Mouse (Mus musculus): Measurements from ENCODE around the gene Mchr1.
"Not testable (repeated sequence)": the region's sequence is repeated elsewhere in the genome, so short reads cannot be mapped to it uniquely, and the experiment has no call there.

Mchr1 gene

DNA sequence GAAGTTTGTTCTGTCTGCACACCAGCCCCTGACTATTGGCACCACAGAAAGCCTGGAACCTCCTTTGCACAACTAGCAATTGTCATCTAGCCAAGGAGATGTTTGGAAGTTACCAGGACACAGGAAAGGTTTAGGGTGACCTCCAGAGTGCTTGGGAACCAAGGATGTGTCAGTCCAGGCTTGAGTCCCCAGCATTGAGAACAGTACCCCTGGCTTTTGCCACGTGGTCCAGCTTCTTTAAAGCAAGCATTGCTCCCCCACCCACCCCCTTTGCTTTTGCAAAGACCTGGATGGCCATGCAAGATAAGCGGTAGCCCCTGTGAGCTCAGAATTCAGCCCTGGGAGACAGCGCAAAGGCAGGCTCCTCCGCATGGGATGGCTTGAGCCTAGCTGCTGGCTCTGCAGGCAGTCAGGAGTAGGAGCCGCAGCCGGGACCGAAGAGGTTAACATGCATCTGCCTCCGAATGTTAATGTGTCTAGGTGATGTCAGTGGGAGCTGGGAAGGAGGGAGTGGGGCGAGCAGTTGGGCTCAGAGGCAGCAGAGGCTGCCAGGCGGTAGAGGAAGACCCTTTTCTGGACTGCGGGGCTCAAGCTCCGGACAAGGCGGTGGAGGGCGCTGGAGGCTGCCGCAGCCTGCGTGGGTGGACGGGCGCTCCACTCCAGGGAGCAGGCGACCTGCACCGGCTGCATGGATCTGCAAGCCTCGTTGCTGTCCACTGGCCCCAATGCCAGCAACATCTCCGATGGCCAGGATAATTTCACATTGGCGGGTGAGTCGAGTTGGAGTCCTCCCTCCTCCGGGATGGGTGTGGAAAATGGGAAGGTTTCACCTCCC is at the start of gene Mchr1:
TSS of gene Mchr1 (plus strand) at position 414 of the 835 bp plus-strand sequence.
- DNase-seq = peak; percentile 30

DNA sequence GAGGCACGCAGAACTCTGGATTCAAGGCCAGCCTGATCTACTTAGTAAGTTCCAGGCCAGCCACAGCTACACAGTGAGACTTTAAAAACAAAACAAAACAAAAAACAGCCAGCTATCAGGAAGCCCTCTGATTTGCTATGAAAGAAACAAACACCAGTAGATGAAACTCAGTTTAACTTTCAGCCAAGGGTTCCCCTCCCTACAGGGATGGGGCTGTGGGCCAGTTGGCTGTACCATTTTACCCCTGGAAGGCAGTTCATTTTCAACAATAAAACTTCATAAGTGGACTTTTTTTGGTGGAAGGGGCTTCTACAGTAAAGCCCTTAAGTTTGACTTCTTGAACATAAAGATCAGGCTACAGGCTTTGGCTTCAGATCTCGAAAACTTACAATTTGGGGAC is 46.2 kb upstream of the Mchr1 start:
- no peak for DNase-seq

DNA sequence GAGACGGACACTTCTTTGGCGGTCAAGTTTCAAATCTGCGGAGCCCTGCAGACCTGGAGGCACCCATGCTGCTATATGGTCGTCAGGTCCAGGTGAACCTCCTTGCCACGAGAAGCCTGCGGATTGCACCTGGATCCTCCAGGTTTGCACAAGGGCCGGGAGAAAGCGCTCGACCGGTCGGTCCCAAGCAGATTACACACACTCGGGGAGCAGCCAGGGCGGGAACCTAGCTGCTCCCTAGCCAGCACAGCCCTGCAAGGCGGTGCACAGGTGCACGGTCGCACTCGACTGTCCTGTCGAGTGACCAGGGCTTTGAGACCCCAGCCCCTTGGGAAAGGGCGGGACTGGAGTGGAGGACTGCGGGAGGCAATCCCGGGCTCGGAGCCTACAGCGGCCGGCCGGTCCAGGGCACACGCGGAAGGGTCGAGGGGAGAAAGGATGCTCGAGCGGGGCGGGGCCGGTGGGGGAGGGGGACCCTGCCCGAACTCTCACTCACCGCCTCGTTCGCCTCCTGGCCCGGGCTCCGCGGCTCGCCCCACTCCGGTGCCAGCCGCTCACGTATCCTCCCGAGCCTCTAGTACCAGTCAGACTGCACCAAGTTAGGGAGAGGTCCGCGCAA is 45.2 kb upstream of the Mchr1 start:
- peak; percentile 33 for DNase-seq

DNA sequence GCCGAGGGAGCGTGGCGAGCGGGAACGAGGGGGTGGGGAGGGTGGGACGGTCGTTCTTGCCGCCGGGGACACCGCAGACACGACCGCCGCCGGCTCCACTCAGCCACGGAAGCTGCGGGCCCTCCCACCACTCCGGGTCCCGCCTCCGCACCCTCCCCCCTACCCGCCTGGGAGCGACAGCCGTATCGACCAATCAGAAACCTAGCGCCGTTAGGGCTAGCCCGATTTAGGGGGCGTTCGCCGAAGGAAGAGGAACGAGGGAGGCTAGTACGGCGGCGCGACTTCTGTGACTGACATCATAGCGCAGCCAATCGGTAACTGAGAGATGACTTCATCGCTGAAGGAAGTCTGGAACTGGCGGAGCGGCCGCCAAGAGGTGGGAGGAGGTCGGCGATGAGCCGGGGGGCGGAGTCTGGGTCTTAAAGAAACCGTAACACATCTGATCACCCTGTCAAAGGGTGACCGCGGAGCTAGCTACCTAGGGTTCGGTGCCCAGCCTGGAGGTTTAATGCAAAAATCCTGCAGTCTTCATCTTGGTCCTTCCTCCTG is 44.6 kb upstream of the Mchr1 start, which contains the start of gene Mrtfa:
TSS of gene Mrtfa (minus strand) at position 128 of the 549 bp plus-strand sequence.
- DNase-seq = peak; percentile 97

DNA sequence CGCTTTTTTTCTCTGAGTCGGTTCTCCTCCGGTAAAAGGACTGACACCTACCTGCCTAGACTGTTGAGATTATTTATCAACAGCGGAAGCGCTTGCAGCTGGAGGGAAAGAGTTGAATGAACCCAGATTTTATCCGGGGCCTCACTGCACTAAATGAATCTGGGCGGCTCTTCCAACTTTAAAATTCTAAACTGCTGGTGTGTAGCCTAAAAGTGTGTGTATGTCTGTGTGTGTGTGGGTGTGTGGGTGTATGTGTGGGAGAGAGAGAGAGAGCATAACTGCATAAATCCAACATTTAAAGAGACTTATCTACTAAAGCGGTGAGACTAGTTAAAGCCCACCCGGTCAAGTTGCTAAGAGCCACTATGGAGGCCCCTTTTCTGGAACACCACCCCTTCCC is 44.0 kb upstream of the Mchr1 start:
- DNase-seq = no peak

DNA sequence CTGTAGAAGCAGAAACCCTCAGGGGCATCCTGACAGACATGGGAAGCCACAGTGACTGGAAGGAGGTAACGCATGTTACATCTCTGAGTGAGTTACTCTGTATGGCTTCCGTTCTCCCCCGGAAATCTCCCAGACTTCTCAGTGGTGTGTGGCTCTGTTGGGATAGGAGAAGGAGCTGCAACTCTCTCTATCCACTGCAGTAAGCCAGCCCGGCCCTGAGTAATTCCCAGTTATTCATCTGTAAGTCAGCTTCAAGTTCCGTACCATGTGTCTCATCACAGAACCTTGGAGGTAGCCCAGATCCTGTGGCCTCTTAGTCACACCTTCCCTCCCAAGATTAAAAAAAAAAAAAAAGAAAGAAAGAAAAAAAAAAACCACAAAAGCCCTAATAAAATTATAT is 43.0 kb upstream of the Mchr1 start:
- no peak for DNase-seq

DNA sequence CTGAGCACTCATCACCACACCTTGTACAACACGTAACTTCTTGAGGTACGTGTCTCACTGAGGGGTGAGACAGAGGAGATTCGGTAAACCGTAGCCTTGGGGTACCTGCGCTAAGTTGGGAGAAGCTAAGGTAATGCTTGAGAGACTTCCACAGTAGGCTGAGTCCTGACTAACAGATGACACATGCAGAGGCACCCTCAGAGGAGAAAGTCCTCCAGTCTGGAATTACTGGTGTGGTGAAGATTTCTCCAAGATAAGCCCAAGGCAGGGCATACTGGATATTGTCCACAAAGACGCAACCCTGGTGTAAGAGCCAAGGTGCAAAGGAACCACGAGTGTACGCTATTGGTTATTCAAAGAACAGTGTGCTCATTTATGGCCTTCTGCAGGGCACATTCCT is 42.4 kb upstream of the Mchr1 start:
- no peak for DNase-seq

DNA sequence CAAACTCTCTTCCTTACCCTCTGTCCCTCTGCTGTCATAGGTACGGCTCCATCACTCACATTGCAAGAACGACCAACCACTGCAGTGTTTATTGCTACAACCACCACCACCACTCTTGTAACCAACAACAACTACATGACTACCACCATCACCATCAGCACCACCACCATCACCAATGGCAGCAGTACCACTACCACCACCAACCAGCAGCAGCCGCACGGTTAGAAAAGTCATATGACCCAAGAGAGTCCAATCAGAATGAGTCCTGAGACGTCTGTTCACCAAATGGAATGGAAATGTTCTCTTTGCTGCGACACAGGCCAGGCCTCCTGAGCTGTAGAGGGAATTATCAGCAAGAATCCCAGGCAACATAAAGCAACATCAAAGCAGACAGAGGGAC is 40.5 kb upstream of the Mchr1 start:
- DNase-seq = no peak

DNA sequence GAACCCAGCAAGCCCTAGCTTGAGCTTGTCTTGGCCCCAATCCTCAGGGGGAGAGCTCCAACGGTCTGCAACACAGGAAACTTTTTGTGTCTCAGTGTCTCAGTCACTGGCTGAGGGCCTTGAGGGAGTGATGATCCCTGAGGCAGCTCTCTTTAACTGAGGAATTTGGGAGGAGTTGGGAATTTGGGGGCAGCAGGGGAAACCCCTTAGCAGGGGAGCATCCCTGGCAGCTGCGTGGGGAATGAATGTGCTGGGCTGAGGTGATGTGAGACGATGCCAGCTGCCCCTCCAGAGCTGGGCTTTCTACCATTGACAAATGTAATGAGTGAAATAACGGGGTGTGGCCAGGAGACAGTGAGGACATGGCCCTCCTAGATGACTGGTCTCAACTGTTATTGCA is 39.9 kb upstream of the Mchr1 start:
- no peak for DNase-seq

DNA sequence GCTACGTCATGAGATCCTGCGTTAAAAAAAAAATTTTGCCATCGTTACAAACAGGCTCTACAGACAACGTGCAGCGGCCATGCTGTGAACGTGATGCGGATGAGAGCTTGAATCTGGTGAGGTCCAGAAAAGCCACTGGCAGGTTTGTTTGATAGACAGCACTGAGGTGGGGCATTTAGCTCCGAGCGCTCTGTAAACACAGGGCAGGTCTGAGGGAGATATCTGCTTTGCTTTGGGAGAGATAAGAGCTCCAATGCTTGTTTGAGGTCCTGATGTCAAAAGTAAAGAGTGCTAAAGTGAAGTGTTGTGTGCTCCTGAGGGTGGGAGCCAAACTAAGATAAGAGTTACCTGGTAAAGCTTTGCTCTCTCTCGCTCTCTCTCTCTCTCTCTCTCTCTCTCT is 38.1 kb upstream of the Mchr1 start:
- peak; percentile 23 for DNase-seq

DNA sequence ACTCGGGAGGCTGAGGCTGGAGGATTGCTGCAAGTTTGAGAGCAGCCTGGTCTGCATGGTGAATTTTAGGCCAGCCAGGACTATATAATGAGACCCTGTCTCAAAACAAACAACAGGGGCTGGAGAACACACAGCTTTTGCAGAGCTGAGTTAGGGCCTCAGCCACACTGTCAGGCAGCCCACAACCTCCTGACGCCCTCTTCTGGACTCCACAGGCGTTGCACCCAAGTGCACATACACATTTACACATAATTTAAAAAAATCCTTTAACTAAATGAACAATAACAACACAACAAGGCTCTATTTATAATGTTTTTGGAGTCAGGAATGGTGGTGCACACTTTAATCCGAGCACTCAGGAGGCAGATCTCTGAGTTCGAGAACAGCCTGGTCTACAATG is 36.9 kb upstream of the Mchr1 start:
- no peak for DNase-seq

DNA sequence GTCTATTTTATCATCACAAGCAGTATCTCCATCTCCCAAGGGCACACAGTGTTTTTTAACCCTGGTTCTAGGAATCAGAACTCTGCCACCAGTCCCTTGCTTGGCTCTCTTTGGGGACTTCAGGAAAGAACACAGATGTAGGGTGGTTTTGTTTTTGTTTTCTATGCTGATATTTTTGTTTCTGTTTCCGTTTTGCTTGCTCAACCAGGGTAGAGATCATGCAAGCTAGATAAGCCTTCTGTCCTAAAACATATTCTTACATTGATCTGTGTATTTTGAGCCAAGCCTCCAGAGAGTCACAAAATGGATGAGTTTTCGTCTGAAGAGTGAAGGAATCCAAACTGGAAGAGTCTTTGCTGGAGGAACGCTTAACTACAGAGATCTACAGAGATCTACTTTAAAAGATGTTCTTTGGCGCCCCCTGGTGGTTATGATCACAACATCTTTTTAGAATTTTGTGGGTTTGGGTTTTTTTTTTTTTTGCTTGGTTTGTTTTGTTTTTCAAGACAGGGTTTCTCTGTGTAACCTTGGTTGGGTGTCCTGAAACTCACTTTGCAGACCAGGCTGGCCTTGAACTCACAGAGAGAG is 35.8 kb upstream of the Mchr1 start:
- peak; percentile 75 for DNase-seq

DNA sequence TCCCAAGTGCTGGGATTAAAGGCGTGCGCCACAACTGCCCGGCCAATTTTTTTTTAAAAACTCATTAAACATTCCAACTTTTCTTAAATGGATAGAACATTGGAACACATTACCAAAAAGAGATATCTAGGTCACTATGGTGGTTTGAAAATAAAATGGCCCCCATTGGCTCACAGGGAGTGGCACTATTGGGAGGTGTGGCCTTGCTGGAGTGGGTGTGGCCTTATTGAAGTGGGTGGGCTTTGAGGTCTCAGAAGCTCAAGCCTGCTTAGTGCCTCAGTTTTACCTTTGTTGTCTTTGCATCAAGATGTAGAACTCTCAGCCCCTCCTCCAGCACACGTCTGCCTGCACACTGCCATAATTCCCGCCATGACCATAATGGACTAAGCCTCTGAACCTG is 32.8 kb upstream of the Mchr1 start:
- DNase-seq = no peak

DNA sequence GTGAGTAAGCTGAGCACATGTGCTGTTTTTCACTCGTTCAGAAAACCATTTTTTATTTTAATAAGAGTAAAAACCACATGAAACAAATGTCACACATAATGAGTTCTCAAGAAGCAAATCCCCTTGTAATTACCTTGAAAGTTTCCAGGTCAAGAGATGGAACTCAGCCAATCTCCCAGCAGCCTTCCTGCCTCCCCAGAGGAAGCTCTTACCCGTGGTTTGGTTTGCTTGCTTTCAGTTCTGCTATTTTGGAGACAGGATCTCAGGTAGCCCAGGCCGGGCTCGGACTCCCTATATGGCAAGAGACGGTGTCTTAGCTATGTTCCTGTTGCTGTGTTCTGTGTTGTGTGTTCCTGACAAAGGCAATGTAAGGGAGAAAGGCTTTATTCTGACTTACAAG is 24.8 kb upstream of the Mchr1 start:
- no peak for DNase-seq

DNA sequence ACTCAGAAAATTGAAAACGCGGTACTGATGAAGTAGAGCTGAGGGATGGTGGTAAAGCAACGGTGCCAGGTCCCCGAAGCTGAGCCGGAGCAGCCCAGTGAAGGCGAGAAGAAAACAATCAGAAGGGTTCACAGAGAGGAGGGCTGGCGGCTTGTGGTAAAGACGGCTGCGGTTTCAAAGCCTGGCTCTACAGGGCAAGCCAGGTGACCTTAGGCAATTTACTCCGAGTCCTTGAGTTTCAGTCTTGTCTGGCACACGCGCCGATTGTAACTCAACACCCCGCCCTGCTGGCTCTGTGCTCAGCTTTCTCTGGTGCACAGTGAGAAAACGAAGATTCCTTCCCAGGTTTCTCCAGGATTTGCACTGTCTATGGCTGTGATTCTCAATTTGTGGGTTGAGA is 22.3 kb upstream of the Mchr1 start:
- DNase-seq = no peak

DNA sequence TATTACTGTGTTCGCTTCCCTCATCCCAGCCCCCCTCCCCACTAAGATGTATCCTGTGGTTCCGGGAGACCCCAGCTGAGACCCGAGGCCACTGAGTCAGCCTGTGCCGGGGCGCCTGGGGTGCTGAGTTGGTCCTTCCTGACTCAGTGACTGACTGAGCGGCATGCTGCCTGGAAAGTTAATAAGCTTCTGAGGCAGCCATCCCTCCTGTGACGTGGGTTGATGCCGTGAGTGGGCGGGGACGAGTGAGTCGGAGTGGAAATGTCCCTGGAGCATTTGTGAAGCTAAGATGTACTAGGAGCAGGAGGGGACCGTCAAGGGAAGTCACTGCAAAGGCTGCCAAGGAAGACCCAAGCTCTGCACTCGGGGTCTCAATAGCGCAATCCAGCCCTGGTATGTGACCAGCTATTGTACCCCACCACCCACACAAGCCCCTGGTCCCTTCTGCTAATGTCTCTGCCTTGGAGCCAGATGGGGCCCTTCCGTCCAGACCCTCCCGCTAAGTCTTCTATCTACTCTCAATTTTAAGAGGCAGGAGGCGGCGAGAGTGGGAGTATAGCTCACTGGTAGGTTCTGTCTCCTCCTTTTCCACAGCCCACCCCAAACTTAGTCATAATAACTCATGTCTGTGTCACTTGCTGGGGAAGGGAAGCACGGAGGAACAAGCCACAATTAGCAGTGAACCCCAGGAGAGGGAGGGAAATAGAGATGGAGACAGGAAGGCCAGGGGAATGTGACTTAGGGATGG is 18.2 kb upstream of the Mchr1 start:
- DNase-seq = no peak

DNA sequence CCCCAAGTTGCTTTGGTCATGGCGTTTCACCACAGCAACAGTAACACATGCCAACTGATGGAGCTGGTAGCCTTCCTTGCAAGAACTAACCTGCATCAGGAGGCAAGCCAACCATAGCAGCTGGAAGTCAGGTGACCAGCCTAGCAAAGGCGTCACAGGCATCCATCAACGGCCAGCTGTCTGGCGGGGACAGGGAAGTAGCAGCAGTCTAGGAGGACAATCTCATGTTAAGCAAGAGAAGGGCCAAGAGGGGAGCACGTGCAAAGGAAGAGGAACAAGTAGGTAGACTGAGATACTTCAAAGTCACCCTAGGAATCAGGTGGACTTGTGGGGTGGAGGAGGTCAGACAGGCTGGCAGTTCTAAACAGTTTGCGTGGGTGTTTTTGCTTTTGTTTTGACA is 16.2 kb upstream of the Mchr1 start:
- DNase-seq = no peak

DNA sequence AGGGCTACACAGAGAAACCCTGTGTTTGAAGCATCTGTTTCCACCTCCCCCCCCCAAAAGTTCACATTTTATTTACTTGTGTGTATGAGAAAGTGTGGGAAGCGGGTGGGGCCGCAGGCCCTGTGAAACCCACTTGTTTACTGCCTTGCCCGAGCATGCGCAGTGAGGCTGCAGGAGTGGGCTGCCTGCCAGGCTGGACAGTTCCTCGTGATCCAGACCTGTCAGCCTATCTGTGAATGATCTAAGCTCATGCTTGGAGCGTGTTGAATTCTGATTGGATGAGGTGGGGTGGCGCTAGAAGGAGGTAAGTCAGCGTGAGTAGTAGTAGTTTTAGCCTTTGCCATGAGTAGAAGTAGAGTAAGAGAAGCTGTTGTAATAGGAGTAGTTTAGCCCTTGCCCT is 15.2 kb upstream of the Mchr1 start:
- not testable (repeated sequence) for DNase-seq

DNA sequence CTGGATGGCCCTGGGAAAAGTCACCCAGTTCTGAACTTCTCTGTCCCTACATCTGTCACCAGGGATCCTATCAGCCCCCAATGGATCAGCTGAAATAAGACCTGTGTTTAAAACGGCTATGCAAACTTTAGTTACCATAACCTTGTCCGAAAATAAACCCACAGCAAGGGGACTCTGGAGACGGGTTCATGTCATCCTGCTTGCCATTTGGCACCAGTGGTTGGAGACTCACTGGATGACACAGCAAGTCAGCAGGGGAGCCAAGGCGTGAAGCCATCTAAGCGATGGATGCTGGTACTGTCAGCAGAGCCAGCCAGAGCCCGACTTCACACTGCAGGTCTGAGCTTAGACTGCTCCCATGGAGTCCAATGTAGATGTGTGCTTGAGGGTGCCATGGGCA is 13.9 kb upstream of the Mchr1 start:
- no peak for DNase-seq

DNA sequence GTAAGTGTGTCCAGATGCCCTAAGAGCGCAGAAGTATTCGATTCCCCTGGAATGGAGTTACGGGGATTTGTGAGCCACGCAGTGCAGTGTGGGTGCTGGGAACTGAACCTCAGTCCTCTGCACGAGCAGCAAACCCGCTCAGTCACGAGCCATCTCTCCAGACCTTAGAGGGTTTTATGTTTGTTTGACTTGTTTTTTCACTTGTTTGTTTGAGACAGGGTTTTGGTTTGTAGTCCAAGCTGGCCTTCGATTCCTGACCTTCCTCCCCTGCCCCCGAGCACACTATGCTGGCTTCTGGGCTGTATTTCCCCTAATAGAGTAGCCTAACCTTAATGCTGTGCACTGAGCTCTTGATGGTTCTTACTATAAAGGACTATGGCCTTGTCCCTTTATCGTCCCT is 10.3 kb upstream of the Mchr1 start:
- no peak for DNase-seq

DNA sequence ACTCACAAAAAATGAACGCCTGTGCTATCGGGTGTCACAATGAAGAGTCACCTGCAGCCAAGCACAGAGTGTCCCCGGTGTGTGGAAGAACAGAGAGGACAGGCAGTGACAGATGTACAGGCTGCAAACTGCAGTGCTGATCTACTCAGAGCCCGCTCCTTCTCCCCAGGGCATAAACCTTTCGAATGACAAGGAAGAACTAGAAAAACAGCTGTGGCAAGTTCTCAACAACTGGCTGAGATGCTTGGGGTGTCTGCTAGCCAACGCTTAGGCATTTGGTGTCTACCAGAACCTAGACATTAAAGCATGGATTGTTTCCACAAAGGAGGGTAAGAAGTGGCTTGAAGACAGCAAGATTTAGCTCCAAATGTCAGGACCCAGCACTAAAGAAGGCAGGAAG is 9.6 kb upstream of the Mchr1 start:
- no peak for DNase-seq

DNA sequence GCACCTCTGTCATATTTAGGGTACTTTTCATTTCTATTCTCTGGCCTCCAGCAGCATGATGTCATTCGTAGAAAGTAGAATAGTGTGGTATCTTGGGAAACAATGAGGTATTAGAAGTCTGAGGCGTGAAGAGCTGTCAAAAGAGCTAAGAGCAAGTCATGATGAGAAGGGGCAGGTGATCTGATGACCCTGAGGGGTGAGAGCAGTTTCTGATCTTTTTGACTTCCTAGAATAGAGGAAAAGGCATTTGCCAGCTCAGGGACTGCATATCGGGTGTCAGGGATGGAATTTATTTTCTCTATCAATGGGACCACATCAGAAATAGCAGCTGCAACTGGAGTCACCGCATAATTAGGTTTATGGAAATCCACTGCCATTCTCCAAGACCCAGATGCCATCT is 8.5 kb upstream of the Mchr1 start:
- no peak for DNase-seq

DNA sequence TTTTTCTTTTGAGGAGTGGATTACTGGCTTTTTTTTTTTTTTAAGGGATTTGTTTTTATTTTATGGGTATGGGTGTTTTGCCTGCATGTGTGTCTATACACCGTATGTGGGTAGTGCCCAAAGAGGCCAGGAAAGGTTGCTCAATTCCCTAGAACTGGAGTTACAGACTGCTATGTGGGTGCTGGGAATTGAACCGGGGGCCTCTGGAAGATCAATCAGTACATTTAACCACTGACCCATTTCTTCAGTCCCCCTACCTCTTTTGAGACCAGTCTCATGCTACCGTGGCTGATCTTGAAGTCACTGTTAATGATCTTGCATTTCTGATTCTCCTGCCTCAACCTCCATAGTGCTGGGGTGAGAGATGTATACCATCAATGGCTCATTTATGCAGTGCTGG is 8.0 kb upstream of the Mchr1 start:
- DNase-seq = no peak

Data from liver (tissue).